Mouse (Mus musculus): ENCODE results near the gene Cspg5. TPM values are rescaled to one million over a fixed set of nuclear protein-coding genes. Genes with fewer than 3 reads are reported as not detected.

Gene Cspg5
- total and polyA plus RNA-seq, 3 experiments, result 13.9 to 19.6 (median 18.0) TPM

Small RNA genes within 50 kb of the gene (microRNA-seq; reads per million reads assigned to microRNA genes)
- 53.8 to 100 reads per million in 2 experiments for gene Mir6236

Other genes with a start within 250 kb of the Cspg5 start
- gene Smarcc1, start 126.1 kb upstream of the Cspg5 start, total RNA-seq (2021), result 10 to 100 TPM; 46.1 to 58.3 TPM
- 20.8 and 26.4 TPM in 2 replicates for gene Smarcc1, start 126.1 kb upstream of the Cspg5 start, polyA plus RNA-seq (2012; rRNA removed)
- 100 to 1,000 TPM in 1 of 2 experiments, 10 to 100 TPM in 1; 92.7 to 102 TPM for gene Dhx30, start 126.0 kb upstream of the Cspg5 start, total RNA-seq (2021)
- gene Dhx30, start 126.0 kb upstream of the Cspg5 start, polyA plus RNA-seq (2012; rRNA removed), result 52.9 and 68.1 TPM in 2 replicates
- 10 to 100 TPM in 1 of 2 experiments, 1 to 10 TPM in 1; 5.6 to 11.3 TPM for gene Elp6, start 61.4 kb downstream of the Cspg5 start, total RNA-seq (2021)
- gene Elp6, start 61.4 kb downstream of the Cspg5 start, polyA plus RNA-seq (2012; rRNA removed), result 9.9 and 10.3 TPM in 2 replicates
- 100 to 1,000 TPM in 1 of 2 experiments, 10 to 100 TPM in 1; 98.3 to 148 TPM for gene Scap, start 89.5 kb downstream of the Cspg5 start, total RNA-seq (2021)
- gene Scap, start 89.5 kb downstream of the Cspg5 start, polyA plus RNA-seq (2012; rRNA removed), result 99.4 and 112 TPM in 2 replicates
- gene Ptpn23, start 164.4 kb downstream of the Cspg5 start, total RNA-seq (2021), result 10 to 100 TPM; 62.9 to 72.5 TPM
- 64.5 and 88.5 TPM in 2 replicates for gene Ptpn23, start 164.4 kb downstream of the Cspg5 start, polyA plus RNA-seq (2012; rRNA removed)
- 1 to 10 TPM in 1 of 2 experiments, not detected in 1; 2.2 TPM for gene Ngp, start 176.0 kb downstream of the Cspg5 start, total RNA-seq (2021)
- gene Ngp, start 176.0 kb downstream of the Cspg5 start, polyA plus RNA-seq (2012; rRNA removed), result not detected in 2 replicates
- gene Klhl18, start 232.9 kb downstream of the Cspg5 start, total RNA-seq (2021), result 10 to 100 TPM in 1 of 2 experiments, 1 to 10 TPM in 1; 9.7 to 13.4 TPM
- gene Klhl18, start 232.9 kb downstream of the Cspg5 start, polyA plus RNA-seq (2012; rRNA removed), result 8.7 and 9.4 TPM in 2 replicates
- 1 to 10 TPM in 1 of 2 experiments, under 1 TPM in 1; 0.86 to 1.3 TPM for gene Kif9, start 233.2 kb downstream of the Cspg5 start, total RNA-seq (2021)
- gene Kif9, start 233.2 kb downstream of the Cspg5 start, polyA plus RNA-seq (2012; rRNA removed), result 0.27 and 0.47 TPM in 2 replicates

All from adrenal gland, adult 2 months (tissue).